14 mouse cellular contexts compared by ENCODE assay signal in the genomic region with DNA sequence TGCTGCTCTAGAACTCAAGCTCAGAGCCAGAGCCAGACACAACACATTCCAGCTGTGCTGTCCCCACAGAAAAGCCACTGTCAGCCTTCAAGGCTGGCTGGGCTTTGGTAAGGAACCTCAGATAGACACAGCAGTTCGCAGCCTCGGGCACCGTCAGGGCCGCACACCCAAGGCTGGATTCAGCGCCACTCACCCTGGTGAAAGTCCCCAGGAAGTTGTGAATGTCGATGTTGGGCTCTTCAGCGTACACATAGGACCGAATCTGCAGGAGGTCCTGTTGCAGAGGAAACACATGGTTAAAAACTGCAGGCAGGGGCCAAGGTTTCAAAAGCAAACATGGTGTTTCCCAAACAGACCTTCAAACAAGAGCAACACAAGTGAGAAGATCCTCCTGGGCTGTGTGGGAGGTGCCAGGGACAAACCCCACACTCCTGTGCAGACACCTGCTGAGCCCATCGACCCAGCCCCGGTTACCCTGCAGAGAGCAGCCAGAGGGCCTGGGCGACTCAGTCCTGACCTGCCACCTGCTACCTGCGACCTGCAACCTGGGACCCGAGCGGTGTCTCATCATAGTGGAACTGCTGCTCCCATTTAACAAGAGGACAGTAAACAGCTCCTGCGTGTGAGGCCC. TPM values are rescaled to one million over a fixed set of nuclear protein-coding genes. Genes with fewer than 3 reads are reported as not detected.
DNase-seq lines count a peak whose midpoint lies in the region; ATAC-seq lines count a peak whose summit lies in the region.
"Had no signal": no experiment of that assay in that cellular context is flagged by ENCODE, and none has a peak within 500 bp of the region (broad histone marks: within the 10 kb centered on the region; RNA-seq: fewer than 3 reads in every experiment).

No protein-coding gene starts in this region.

- no peak overlapping the region for H3K4me3 ChIP-seq in intestine, embryonic 16.5 days (ENCODE audit: low read length)
- H3K4me3 ChIP-seq in intestine, embryonic 15.5 days (replicated peaks): no peak overlapping the region
- no peak overlapping the region for H3K4me3 ChIP-seq in forebrain, embryonic 14.5 days (ENCODE audit: low read depth, low read length)

- 0 out of 2 replicates have a peak, but pooled peaks have one; percentile 26 for ATAC-seq in intestine, embryonic 16.5 days
- no peak for ATAC-seq in intestine, embryonic 15.5 days
- ATAC-seq in forebrain, embryonic 14.5 days: no peak

- DNase-seq in A20 (ENCODE audit: low read depth, low spot score) (peak; percentile 48), adipocyte (ENCODE audit: low spot score) (no peak)
- peak; percentile 35 for DNase-seq in CD4-positive, CD25-positive, alpha-beta regulatory T cell, adult 2 months (ENCODE audit: low read depth, low spot score)
- DNase-seq in forebrain, embryonic 14.5 days (ENCODE audit: low spot score): no peak
- DNase-seq in lung, postnatal 14 days: no peak
- DNase-seq: adrenal gland, postnatal 36 days; heart, postnatal 36 days; kidney, adult 18-20 months; liver; lung, adult 2 months; right cerebral cortex, adult 18-20 months; thymus, postnatal 4 days had no signal

- H3K36me3 ChIP-seq in intestine, embryonic 16.5 days (ENCODE audit: control insufficient read depth, insufficient read depth, low read length): 0 out of 2 replicates have a peak, but pooled peaks cover 9% of the 10 kb centered on the region
- 0 out of 2 replicates have a peak, but pooled peaks cover 5% of the 10 kb centered on the region for H3K36me3 ChIP-seq in intestine, embryonic 15.5 days
- H3K36me3 ChIP-seq in forebrain, embryonic 14.5 days (ENCODE audit: control insufficient read depth, insufficient read depth, low read length): peaks cover 28% of the 10 kb centered on the region

- H3K9me3 ChIP-seq in intestine, embryonic 16.5 days (ENCODE audit: control insufficient read depth, low read length): no peaks in the 10 kb centered on the region
- H3K9me3 ChIP-seq in intestine, embryonic 15.5 days: no peaks in the 10 kb centered on the region
- H3K9me3 ChIP-seq in forebrain, embryonic 14.5 days (replicated peaks; ENCODE audit: control insufficient read depth, low read length): no peaks in the 10 kb centered on the region; the same call in 1 of the 2 replicates

- no peak overlapping the region for H3K4me2 ChIP-seq in intestine, embryonic 16.5 days (ENCODE audit: low read depth, low read length)
- H3K4me2 ChIP-seq in intestine, embryonic 15.5 days (replicated peaks): no peak overlapping the region
- no peak overlapping the region for H3K4me2 ChIP-seq in forebrain, embryonic 14.5 days (ENCODE audit: low read length)

- H3K4me1 ChIP-seq in intestine, embryonic 16.5 days (ENCODE audit: control insufficient read depth, insufficient read depth, low read length): peaks cover 3% of the 10 kb centered on the region; the same call in 1 of the 2 replicates
- H3K4me1 ChIP-seq in intestine, embryonic 15.5 days (replicated peaks): peaks cover 4% of the 10 kb centered on the region; the same call in 1 of the 2 replicates
- H3K4me1 ChIP-seq in forebrain, embryonic 14.5 days (ENCODE audit: control insufficient read depth, insufficient read depth, low read length): peaks cover 6% of the 10 kb centered on the region; the same call in 1 of the 2 replicates

- H3K9ac ChIP-seq in intestine, embryonic 16.5 days (ENCODE audit: low read depth, low read length): no peak overlapping the region
- H3K9ac ChIP-seq in intestine, embryonic 15.5 days: no peak overlapping the region
- H3K9ac ChIP-seq in forebrain, embryonic 14.5 days (ENCODE audit: low read length): no peak overlapping the region

- H3K27ac ChIP-seq in intestine, embryonic 16.5 days (ENCODE audit: low read length): no peak overlapping the region
- H3K27ac ChIP-seq in intestine, embryonic 15.5 days: no peak overlapping the region
- H3K27ac ChIP-seq in forebrain, embryonic 14.5 days (ENCODE audit: low read depth, low read length): peak overlapping the region; percentile 33; the same call in 1 of the 2 replicates

- 40% methylated on average over 15 of the region's 15 CpGs for WGBS in intestine, embryonic 16.5 days
- WGBS in intestine, embryonic 15.5 days: 39% methylated on average over 15 of the region's 15 CpGs
- 61% methylated on average over 15 of the region's 15 CpGs for WGBS in forebrain, embryonic 14.5 days

- no peaks in the 10 kb centered on the region for H3K27me3 ChIP-seq in intestine, embryonic 16.5 days (replicated peaks; ENCODE audit: control insufficient read depth, insufficient read depth, low read length)
- no peaks in the 10 kb centered on the region for H3K27me3 ChIP-seq in intestine, embryonic 15.5 days (replicated peaks)
- H3K27me3 ChIP-seq in forebrain, embryonic 14.5 days (replicated peaks; ENCODE audit: control insufficient read depth, insufficient read depth, low read length): no peaks in the 10 kb centered on the region

RNA-seq across cellular contexts. Expression of a gene that starts 58.6 kb away (rescaled TPM):
- polyA plus RNA-seq in intestine, embryonic 16.5 days (2015; fragmentation: Nextera tagmentation; extraction: Ambion mirVana): 24.9 and 28.0 TPM in 2 replicates
- polyA plus RNA-seq in intestine, embryonic 15.5 days (2015; fragmentation: Nextera tagmentation; extraction: Ambion mirVana): 23.4 and 24.9 TPM in 2 replicates
- polyA plus RNA-seq in forebrain, embryonic 14.5 days (2014; fragmentation: Nextera tagmentation; extraction: Ambion mirVana): 42.4 and 46.2 TPM in 2 replicates

Comparison
In these comparisons a context has a peak if more than half of its experiments do, and no peak if none do; other contexts are left out.
1. DNase-seq: peak in A20 (single experiment) and CD4-positive, CD25-positive, alpha-beta regulatory T cell, adult 2 months (single experiment); none in forebrain, embryonic 14.5 days (single experiment), adipocyte (single experiment) and lung, postnatal 14 days (single experiment).